ENCODE assay signal across 8 mouse cellular contexts in the genomic region with DNA sequence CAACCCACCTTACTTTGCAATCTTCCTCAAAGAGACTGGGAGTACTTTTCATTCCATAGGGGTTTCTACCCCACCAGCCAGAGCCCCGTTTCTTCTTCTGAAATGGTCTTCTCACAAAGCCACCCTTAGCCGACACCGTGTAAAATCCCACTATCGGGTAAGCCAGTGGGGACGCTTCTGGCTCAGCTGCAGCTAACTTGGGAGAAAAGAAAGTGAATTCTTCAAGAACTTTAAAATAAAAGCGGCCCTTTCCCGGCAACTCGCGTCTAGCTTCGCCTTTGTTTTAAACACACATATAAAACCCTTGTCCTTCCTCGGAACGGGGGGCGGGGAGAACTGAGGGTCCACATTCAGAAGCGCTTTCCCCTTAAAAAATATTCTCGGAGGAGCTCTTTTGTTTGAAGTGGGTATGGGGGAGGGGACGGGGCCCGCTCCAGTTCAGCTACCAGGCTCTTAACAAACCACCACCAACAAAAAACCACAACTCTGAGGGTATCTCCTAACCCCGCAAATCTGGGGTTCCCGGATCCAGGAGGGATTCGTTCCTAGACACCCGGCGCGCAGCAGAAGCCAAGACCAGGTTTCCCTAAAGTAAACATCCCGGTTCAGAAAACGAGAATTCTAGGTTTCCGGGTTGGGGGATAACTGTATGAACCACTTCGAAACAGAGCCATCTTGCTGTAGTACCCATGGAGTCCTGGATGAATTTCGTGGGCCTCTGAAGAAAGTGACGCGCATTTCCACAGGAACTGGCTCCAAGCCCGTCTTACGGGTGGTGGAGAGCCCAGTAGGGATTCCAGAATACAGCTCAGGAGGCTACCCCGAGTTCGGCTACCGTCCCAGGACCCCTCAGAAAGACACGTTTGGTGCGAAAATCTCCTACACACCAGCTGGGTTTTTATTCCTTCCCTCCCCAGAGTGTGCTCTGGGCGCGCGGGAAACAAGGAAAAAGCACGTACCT. TPM values are rescaled to one million over a fixed set of nuclear protein-coding genes. Genes with fewer than 3 reads are reported as not detected.
A peak's percentile ranks its signal among the peaks of the same experiment; 100 is the strongest.
DNase-seq lines count a peak whose midpoint lies in the region; ATAC-seq lines count a peak whose summit lies in the region.

No protein-coding gene starts in this region.

- peak; percentile 39 for DNase-seq in CD4-positive helper T cell, adult 2 months (ENCODE audit: low read depth, low spot score)
- peak; percentile 69 for DNase-seq in adipocyte (ENCODE audit: low spot score)
- DNase-seq in embryonic facial prominence, embryonic 10.5 days (ENCODE audit: low spot score): peak; percentile 76
- peak; percentile 69 to 76 for DNase-seq in heart, adult 9 months (ENCODE audit: low spot score in 2 of 2)
- peak; percentile 59 for DNase-seq in kidney, adult 11 months
- DNase-seq in spleen, postnatal 36 days (ENCODE audit: low spot score in 2 of 2): no peak

- peaks cover 62% of the 10 kb centered on the region for H3K4me1 ChIP-seq in embryonic facial prominence, embryonic 10.5 days
- H3K4me1 ChIP-seq in liver, embryonic 16.5 days (ENCODE audit: control insufficient read depth, low read depth, low read length): peaks cover 18% of the 10 kb centered on the region
- peaks cover 38% of the 10 kb centered on the region for H3K4me1 ChIP-seq in neural tube, embryonic 14.5 days (ENCODE audit: control insufficient read depth, insufficient read depth, low read length)

- ATAC-seq in liver, embryonic 16.5 days (ENCODE audit: low read depth): no peak
- ATAC-seq in neural tube, embryonic 14.5 days (ENCODE audit: low read depth): no peak

- peak overlapping the region; percentile 50 for H3K9ac ChIP-seq in liver, embryonic 16.5 days (ENCODE audit: low read depth, low read length)
- peak overlapping the region; percentile 99 for H3K9ac ChIP-seq in neural tube, embryonic 14.5 days (replicated peaks; ENCODE audit: low read depth, low read length)

- H3K27me3 ChIP-seq in embryonic facial prominence, embryonic 10.5 days (replicated peaks; ENCODE audit: low read depth, poor library complexity, severe bottlenecking): peaks cover 9% of the 10 kb centered on the region; the same call in 1 of the 2 replicates
- peaks cover 70% of the 10 kb centered on the region for H3K27me3 ChIP-seq in liver, embryonic 16.5 days (ENCODE audit: control insufficient read depth, insufficient read depth, low read depth, low read length)
- no peaks in the 10 kb centered on the region for H3K27me3 ChIP-seq in neural tube, embryonic 14.5 days (ENCODE audit: control insufficient read depth, insufficient read depth, low read length)

- peaks cover 26% of the 10 kb centered on the region for H3K36me3 ChIP-seq in embryonic facial prominence, embryonic 10.5 days (replicated peaks)
- H3K36me3 ChIP-seq in liver, embryonic 16.5 days (ENCODE audit: control insufficient read depth, insufficient read depth): no peaks in the 10 kb centered on the region
- no peaks in the 10 kb centered on the region for H3K36me3 ChIP-seq in neural tube, embryonic 14.5 days (ENCODE audit: control insufficient read depth, insufficient read depth, low read length)

- H3K4me2 ChIP-seq in liver, embryonic 16.5 days (ENCODE audit: low read depth, low read length): peak overlapping the region; percentile 65
- peak overlapping the region; percentile 99 for H3K4me2 ChIP-seq in neural tube, embryonic 14.5 days (ENCODE audit: low read depth, low read length)

- H3K27ac ChIP-seq in embryonic facial prominence, embryonic 10.5 days (replicated peaks): peak overlapping the region; percentile 100
- H3K27ac ChIP-seq in liver, embryonic 16.5 days (ENCODE audit: low read length): peak overlapping the region; percentile 58
- H3K27ac ChIP-seq in neural tube, embryonic 14.5 days (ENCODE audit: low read depth, low read length): peak overlapping the region; percentile 98

- H3K4me3 ChIP-seq in embryonic facial prominence, embryonic 10.5 days: peak overlapping the region; percentile 96
- H3K4me3 ChIP-seq in liver, embryonic 16.5 days (ENCODE audit: low read depth, low read length): peak overlapping the region; percentile 63
- peak overlapping the region; percentile 92 for H3K4me3 ChIP-seq in neural tube, embryonic 14.5 days (ENCODE audit: low read depth, low read length)

- WGBS in embryonic facial prominence, embryonic 10.5 days: under 1% methylated on average over 41 of the region's 41 CpGs
- WGBS in liver, embryonic 16.5 days (ENCODE audit: insufficient replicate concordance): under 1% methylated on average over 41 of the region's 41 CpGs
- WGBS in neural tube, embryonic 14.5 days: under 1% methylated on average over 41 of the region's 41 CpGs

- no peaks in the 10 kb centered on the region for H3K9me3 ChIP-seq in embryonic facial prominence, embryonic 10.5 days
- no peaks in the 10 kb centered on the region for H3K9me3 ChIP-seq in liver, embryonic 16.5 days (replicated peaks; ENCODE audit: control insufficient read depth, low read length)
- H3K9me3 ChIP-seq in neural tube, embryonic 14.5 days (ENCODE audit: control insufficient read depth, low read length): no peaks in the 10 kb centered on the region

RNA-seq across cellular contexts. Expression of gene Slc38a10, which starts 37.6 kb away (rescaled TPM):
- 99.0 and 103 TPM in 2 replicates for polyA plus RNA-seq in embryonic facial prominence, embryonic 10.5 days (2016; fragmentation: Nextera tagmentation; extraction: Ambion mirVana)
- 36.6 and 42.0 TPM in 2 replicates for polyA plus RNA-seq in liver, embryonic 16.5 days (2015; fragmentation: Nextera tagmentation; extraction: Ambion mirVana)
- polyA plus RNA-seq in neural tube, embryonic 14.5 days (2014; fragmentation: Nextera tagmentation; extraction: Ambion mirVana): 78.8 and 90.6 TPM in 2 replicates

RNA-seq across cellular contexts. Expression of gene Bahcc1, which starts 44.0 kb away (rescaled TPM):
- 18.0 and 18.4 TPM in 2 replicates for polyA plus RNA-seq in embryonic facial prominence, embryonic 10.5 days (2016; fragmentation: Nextera tagmentation; extraction: Ambion mirVana)
- 0.84 TPM in 2 replicates for polyA plus RNA-seq in liver, embryonic 16.5 days (2015; fragmentation: Nextera tagmentation; extraction: Ambion mirVana)
- 17.0 and 20.8 TPM in 2 replicates for polyA plus RNA-seq in neural tube, embryonic 14.5 days (2014; fragmentation: Nextera tagmentation; extraction: Ambion mirVana)

Comparison
In these comparisons a context has a peak if more than half of its experiments do, and no peak if none do; other contexts are left out.
1. DNase-seq: peak in CD4-positive helper T cell, adult 2 months (single experiment), adipocyte (single experiment), embryonic facial prominence, embryonic 10.5 days (single experiment), heart, adult 9 months (2 of 2) and kidney, adult 11 months (single experiment); none in spleen, postnatal 36 days (0 of 2).
2. Peak in every context shown above with its lines, with median percentiles within 50 percentile points of each other: H3K27ac ChIP-seq and H3K4me3 ChIP-seq.